Mouse (Mus musculus) cortical plate, adult 2 months (tissue): ENCODE results near the gene Coq9.

ENCODE experiments used
- CTCF ChIP-seq: fragments of 200-500 bp; IDR thresholded peaks from 2 replicates; pipeline ENCODE4 v1.5.1; 2011; ENCODE audit warnings: mild to moderate bottlenecking, control low read depth, low read length; ENCODE audit not compliant: insufficient read depth; ENCODE audit errors: extremely low read depth
- POLR2A ChIP-seq: fragments of 200-500 bp; IDR thresholded peaks from 2 replicates; pipeline ENCODE4 v1.6.1; 2011; ENCODE audit warnings: mild to moderate bottlenecking, low read length, control low read depth; ENCODE audit not compliant: insufficient read depth; ENCODE audit errors: extremely low read depth

- TF ChIP-seq CTCF (no peak), POLR2A (no peak)
Observed at GRCm38 (mm10) chr8:94820553-94820952, 17.6 kb upstream of the Coq9 start.
